Mouse (Mus musculus): ENCODE data around the gene Fuz. TPM values are rescaled to one million over a fixed set of nuclear protein-coding genes. Genes with fewer than 3 reads are reported as not detected.

Gene Fuz
- polyA plus RNA-seq, 2 experiments = 21.7 to 48.7 TPM

GRCm38 (mm10) chr7:44856265-44856916 lies 39.5 kb upstream of the Fuz start:
- Histone ChIP-seq H3K9ac (ENCODE audit: low read depth, low read length, severe bottlenecking) (no peak overlapping the region), H3K4me1 (ENCODE audit: control insufficient read depth, insufficient read depth, low read length) (peaks cover 21% of the 10 kb centered on the region), H3K4me2 (replicated peaks; ENCODE audit: low read depth, low read length, severe bottlenecking) (peak overlapping the region; percentile 92), H3K36me3 (ENCODE audit: control insufficient read depth, insufficient read depth, low read length) (peaks cover 22% of the 10 kb centered on the region), H3K4me3 (replicated peaks; ENCODE audit: low read length) (peak overlapping the region; percentile 74), H3K27ac (replicated peaks; ENCODE audit: low read depth, low read length) (peak overlapping the region; percentile 79; the same call in 1 of the 2 replicates), H3K27me3 (ENCODE audit: control insufficient read depth, insufficient read depth, low read length) (no peaks in the 10 kb centered on the region), H3K9me3 (ENCODE audit: control insufficient read depth, low read length) (no peaks in the 10 kb centered on the region)
- no peak for ATAC-seq (ENCODE audit: low FRiP score, low read depth)
- DNase-seq (ENCODE audit: low spot score) = no peak
- TF ChIP-seq POLR2A (IDR thresholded peaks at IDR 0.05; ENCODE audit: borderline replicate concordance, extremely low read depth, insufficient read depth, insufficient read length) = no peak
- 65% methylated on average over 9 of the region's 9 CpGs for WGBS

DNA sequence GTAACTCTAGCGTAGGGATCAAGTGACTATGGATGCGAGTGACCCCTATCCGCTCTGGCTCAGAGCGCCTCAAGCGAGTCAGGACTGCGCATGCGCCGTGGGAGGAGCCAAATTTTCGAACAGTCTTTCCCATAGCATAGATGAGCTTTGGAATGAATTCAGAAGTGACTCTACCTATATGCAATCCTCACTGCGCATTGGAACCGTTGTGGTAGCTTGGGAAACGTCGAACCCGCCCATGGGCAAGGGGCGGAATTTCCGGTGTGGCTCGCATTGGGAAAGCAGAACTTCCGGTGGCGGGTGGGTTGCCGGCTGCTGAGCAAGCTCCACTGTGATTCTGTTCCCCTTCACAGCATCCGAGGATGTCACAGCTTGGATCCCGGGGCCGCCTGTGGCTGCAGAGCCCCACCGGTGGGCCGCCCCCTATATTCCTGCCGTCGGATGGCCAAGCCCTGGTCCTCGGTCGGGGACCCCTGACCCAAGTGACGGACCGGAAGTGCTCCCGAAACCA lies 38.8 kb upstream of the Fuz start, which contains the start of gene Pnkp:
Gene Pnkp, plus strand, starts transcription at position 98 of the 511 bp plus-strand sequence.
- no peaks in the 10 kb centered on the region for H3K27me3 ChIP-seq (ENCODE audit: control insufficient read depth, insufficient read depth, low read length)

DNA sequence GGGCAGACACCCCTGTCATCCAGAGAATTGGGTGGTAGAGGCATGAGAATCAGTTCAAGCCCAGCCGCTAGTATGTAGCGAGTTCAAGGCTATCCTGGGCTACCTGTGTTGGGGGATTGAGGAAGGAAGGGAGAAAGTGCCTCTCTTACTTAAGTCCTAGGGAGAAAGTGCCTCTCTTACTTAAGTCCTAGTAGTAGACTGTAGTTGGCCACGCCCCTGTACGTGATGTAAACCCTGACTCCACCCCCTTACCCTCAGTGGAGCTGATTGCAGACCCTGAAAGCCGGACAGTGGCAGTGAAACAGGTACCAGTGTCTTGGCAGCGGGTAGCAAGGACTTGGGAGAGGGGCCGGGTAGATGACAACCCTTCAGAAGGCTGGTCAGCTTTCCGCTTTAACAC lies 38.0 kb upstream of the Fuz start:
- TF ChIP-seq POLR2A (IDR thresholded peaks at IDR 0.05; ENCODE audit: borderline replicate concordance, extremely low read depth, insufficient read depth, insufficient read length) = no peak
- peak overlapping the region; percentile 92 for H3K4me2 ChIP-seq (replicated peaks; ENCODE audit: low read depth, low read length, severe bottlenecking)
- H3K4me1 ChIP-seq (ENCODE audit: control insufficient read depth, insufficient read depth, low read length) = peaks cover 21% of the 10 kb centered on the region
- peak overlapping the region; percentile 74 for H3K4me3 ChIP-seq (replicated peaks; ENCODE audit: low read length)
- H3K36me3 ChIP-seq (ENCODE audit: control insufficient read depth, insufficient read depth, low read length) = peaks cover 25% of the 10 kb centered on the region
- H3K9me3 ChIP-seq (ENCODE audit: control insufficient read depth, low read length) = no peaks in the 10 kb centered on the region
- no peak for ATAC-seq (ENCODE audit: low FRiP score, low read depth)
- WGBS = 27% methylated on average over 8 of the region's 8 CpGs
- H3K9ac ChIP-seq (ENCODE audit: low read depth, low read length, severe bottlenecking) = peak overlapping the region; percentile 76
- H3K27ac ChIP-seq (replicated peaks; ENCODE audit: low read depth, low read length) = no peak overlapping the region
- no peaks in the 10 kb centered on the region for H3K27me3 ChIP-seq (ENCODE audit: control insufficient read depth, insufficient read depth, low read length)
- peak; percentile 48 for DNase-seq (ENCODE audit: low spot score)

More for the DNA sequence above, 38.8 kb upstream of the Fuz start, which contains the start of gene Pnkp:
- peak within 1 kb of the TSS; percentile 79 for H3K27ac ChIP-seq (replicated peaks; ENCODE audit: low read depth, low read length)
- ATAC-seq (ENCODE audit: low FRiP score, low read depth) (peak; percentile 58), DNase-seq (ENCODE audit: low spot score) (peak; percentile 93)
- peak within 1 kb of the TSS; percentile 76 for H3K9ac ChIP-seq (ENCODE audit: low read depth, low read length, severe bottlenecking)
- WGBS = under 1% methylated on average over 32 of the region's 32 CpGs
- no peaks in the 10 kb centered on the region for H3K9me3 ChIP-seq (ENCODE audit: control insufficient read depth, low read length)
- H3K4me2 ChIP-seq (replicated peaks; ENCODE audit: low read depth, low read length, severe bottlenecking) = peak within 1 kb of the TSS; percentile 92
- peak within 1 kb of the TSS; percentile 74 for H3K4me3 ChIP-seq (replicated peaks; ENCODE audit: low read length)
- TF ChIP-seq POLR2A (IDR thresholded peaks at IDR 0.05; ENCODE audit: borderline replicate concordance, extremely low read depth, insufficient read depth, insufficient read length) = 0 out of 2 replicates have a peak, but pooled peaks have one; percentile 24
- H3K36me3 ChIP-seq (ENCODE audit: control insufficient read depth, insufficient read depth, low read length) = peaks cover 21% of the 10 kb centered on the region
- peaks cover 21% of the 10 kb centered on the region for H3K4me1 ChIP-seq (ENCODE audit: control insufficient read depth, insufficient read depth, low read length)

- ATAC-seq (ENCODE audit: low FRiP score, low read depth) (no peak), DNase-seq (ENCODE audit: low spot score) (no peak)
- no peak overlapping the region for H3K4me3 ChIP-seq (replicated peaks; ENCODE audit: low read length)
- WGBS = 93% methylated on average over 11 of the region's 11 CpGs
- TF ChIP-seq POLR2A (IDR thresholded peaks at IDR 0.05; ENCODE audit: borderline replicate concordance, extremely low read depth, insufficient read depth, insufficient read length) = no peak
- H3K27ac ChIP-seq (replicated peaks; ENCODE audit: low read depth, low read length) = no peak overlapping the region
- H3K27me3 ChIP-seq (ENCODE audit: control insufficient read depth, insufficient read depth, low read length) = no peaks in the 10 kb centered on the region
- H3K9ac ChIP-seq (ENCODE audit: low read depth, low read length, severe bottlenecking) = no peak overlapping the region
- peaks cover 41% of the 10 kb centered on the region for H3K36me3 ChIP-seq (ENCODE audit: control insufficient read depth, insufficient read depth, low read length)
- no peak overlapping the region for H3K4me2 ChIP-seq (replicated peaks; ENCODE audit: low read depth, low read length, severe bottlenecking)
- H3K9me3 ChIP-seq (ENCODE audit: control insufficient read depth, low read length) = no peaks in the 10 kb centered on the region
- H3K4me1 ChIP-seq (ENCODE audit: control insufficient read depth, insufficient read depth, low read length) = peaks cover 12% of the 10 kb centered on the region
These were observed 36.0 kb upstream of the Fuz start for GRCm38 (mm10) chr7:44859896-44860295.

DNA sequence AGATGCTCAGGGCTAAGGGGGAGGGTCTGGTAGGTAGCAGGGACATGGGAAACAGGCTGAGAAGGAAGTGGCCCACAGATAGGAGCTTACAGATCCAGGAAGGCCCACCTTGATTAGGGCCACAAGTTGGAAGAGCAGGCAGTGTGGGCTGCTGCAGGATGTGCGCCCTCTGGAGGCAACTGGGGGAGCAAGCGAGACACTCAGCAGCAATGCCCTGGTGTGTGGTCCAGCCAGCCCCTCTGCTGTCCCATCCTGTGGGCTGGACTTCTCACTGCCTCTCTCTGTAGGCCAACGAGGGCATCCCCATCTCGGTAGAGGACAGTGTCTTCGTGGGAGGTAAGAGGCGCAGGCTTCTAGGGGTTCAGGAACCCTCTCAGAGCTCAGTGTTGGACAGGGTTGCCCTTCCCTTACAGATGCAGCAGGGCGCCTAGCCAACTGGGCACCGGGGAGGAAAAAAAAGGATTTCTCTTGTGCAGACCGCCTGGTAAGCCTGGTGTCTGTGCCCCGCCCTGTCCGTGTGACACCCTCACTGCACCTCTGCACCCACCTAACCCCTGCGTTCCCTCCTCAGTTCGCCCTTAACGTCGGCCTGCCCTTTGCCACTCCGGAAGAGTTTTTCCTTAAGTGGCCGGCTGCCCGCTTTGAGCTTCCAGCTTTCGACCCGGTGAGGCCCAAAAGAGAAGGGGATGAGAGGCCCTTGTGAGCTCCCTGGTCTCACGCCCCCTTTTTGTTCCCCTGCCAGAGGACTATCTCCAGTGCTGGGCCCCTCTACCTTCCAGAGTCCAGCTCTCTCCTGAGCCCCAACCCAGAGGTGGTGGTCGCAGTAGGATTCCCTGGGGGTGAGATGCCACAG lies 35.1 kb upstream of the Fuz start:
- ATAC-seq (ENCODE audit: low FRiP score, low read depth) = peak; percentile 19
- H3K27me3 ChIP-seq (ENCODE audit: control insufficient read depth, insufficient read depth, low read length) = no peaks in the 10 kb centered on the region
- peak; percentile 69 for DNase-seq (ENCODE audit: low spot score)
- H3K4me2 ChIP-seq (replicated peaks; ENCODE audit: low read depth, low read length, severe bottlenecking) = no peak overlapping the region
- H3K27ac ChIP-seq (replicated peaks; ENCODE audit: low read depth, low read length) = 0 out of 2 replicates have a peak overlapping the region, but pooled peaks have one; percentile 13
- no peaks in the 10 kb centered on the region for H3K9me3 ChIP-seq (ENCODE audit: control insufficient read depth, low read length)
- H3K9ac ChIP-seq (ENCODE audit: low read depth, low read length, severe bottlenecking) = no peak overlapping the region
- no peak overlapping the region for H3K4me3 ChIP-seq (replicated peaks; ENCODE audit: low read length)
- TF ChIP-seq POLR2A (IDR thresholded peaks at IDR 0.05; ENCODE audit: borderline replicate concordance, extremely low read depth, insufficient read depth, insufficient read length) = no peak
- WGBS = 64% methylated on average over 21 of the region's 22 CpGs
- peaks cover 16% of the 10 kb centered on the region for H3K4me1 ChIP-seq (ENCODE audit: control insufficient read depth, insufficient read depth, low read length)
- H3K36me3 ChIP-seq (ENCODE audit: control insufficient read depth, insufficient read depth, low read length) = peaks cover 50% of the 10 kb centered on the region
